Mouse (Mus musculus) small intestine, adult 2 months (tissue): ENCODE measurements at regions not wholly inside any gene's neighbourhood (a gene's known extent, or its start where the extent isn't known, plus 50 kb on each side); places are given as distances from the start of the nearest gene placed in this dataset.
"Not testable (repeated sequence)": the region's sequence is repeated elsewhere in the genome, so short reads cannot be mapped to it uniquely, and the experiment has no call there.

Experiments
- CTCF ChIP-seq: fragments of 200-500 bp; IDR thresholded peaks from 2 replicates; pipeline ENCODE4 v1.5.1; 2012; ENCODE audit warnings: low read depth, mild to moderate bottlenecking, control low read depth, inconsistent platforms, low read length, moderate library complexity, mixed read lengths; ENCODE audit not compliant: insufficient replicate concordance, insufficient read length; ENCODE audit errors: extremely low read depth
- POLR2A ChIP-seq: fragments of 200-500 bp; IDR thresholded peaks from 2 replicates; pipeline ENCODE4 v1.6.1; 2012; ENCODE audit warnings: low read depth, mild to moderate bottlenecking, control low read depth, inconsistent platforms, low read length, moderate library complexity

- TF ChIP-seq CTCF, POLR2A: not testable (repeated sequence)
These were observed 161.8 kb upstream of the Ngly1 start for GRCm38 (mm10) chr14:16087231-16087630.
